Mouse (Mus musculus): ENCODE measurements around the gene Hmga2.
"Not testable (repeated sequence)": the region's sequence is repeated elsewhere in the genome, so short reads cannot be mapped to it uniquely, and the experiment has no call there.

Hmga2 gene

DNA sequence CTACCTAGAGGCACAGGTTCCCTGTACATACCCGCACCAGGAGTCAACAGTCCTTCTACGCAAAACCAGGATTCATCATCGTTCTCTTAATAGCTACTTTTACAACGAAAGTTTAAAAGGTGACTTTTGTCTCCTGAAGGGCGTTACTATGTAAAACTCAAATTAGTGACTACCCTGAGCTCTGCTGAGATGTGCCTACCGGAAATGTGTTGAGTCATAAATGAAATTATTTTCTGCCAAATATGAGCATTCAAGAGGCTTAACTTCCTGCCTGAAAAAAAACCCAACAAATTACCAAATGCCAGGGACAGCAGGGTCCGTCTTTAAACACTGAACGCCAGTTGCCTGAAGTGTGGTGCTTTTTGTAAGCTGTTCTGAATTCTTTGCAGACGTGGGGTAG lies 81.5 kb downstream of the Hmga2 start:
- DNase-seq (ENCODE audit: low spot score in 2 of 2): no peak

DNA sequence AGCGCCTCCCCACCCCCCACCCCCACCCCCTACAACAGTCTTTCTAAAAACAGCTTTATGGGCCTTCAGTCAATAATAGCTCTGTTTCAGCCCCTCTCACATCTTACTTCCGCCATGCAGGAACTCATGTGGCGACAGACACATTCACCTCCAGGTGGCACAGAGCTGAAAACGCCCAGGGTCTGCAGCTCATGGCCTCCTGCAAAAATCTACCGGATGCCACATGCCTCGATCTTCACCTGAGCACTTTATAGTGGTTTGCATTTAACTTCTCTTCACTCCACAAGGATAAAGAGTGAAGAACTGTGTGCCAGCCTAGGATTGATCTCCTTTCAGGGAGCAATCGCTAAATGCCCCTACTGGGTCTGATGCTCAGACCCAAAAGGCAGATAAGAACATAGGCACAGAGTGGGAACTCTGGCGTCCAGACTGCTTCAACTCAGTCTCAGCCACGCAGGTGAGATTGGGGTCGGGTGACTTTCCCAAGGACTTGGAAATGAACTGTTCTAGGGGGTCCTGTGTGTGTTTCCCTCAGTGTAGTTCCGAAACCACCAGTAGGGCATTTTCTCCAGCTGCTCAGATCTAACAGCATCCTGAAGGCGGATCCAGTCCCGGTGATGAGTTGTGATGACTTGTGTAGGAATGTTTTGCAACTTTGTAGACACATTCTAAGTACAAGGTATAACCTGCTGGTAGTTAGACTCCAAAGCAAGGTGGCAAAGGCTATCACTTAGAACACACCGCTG lies 84.1 kb downstream of the Hmga2 start:
- DNase-seq (ENCODE audit: low spot score in 2 of 2): no peak

DNA sequence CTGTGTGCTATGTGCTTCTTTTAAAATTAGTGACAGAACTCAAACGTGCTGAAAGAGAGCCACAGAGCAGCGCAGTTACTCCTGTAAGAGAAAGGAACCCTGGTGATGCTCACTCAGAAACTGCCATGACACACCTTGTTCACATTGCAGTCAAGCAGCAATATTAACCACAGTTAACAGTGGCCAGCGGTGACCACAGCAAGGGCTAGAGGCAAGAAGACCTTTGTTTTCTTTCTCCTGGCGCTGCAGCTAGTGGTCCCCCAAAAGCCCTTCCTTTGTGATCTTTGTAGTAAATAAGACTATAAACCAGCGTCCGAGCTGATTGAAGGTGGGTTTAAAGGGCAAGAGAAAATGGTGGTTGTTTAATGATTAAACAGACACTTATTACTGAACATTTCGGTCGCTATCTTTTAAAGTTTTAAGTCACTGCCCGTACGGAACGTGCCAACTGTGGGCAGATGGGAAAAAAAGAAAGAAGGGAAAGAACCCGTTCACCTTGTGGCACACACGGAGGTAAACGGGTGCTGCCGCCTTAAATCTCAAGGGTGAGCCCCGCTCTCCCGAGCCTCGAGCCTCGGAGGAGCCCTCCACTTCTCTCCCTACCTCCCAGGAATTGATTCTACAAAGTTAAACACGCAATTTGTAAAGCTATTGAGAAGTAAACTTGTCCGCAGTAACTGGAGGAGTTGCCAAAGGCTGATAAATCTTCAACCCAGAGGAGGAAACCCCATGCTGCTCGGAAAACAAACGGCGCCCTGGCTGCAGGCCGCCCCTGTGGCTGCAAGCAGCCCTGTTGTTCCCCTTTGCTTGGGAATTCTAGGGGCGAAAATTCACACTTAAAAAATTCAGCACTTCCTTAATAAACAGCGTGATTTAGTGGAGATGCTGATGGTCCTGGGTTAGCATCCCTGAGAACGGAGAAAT lies 85.1 kb downstream of the Hmga2 start:
- no peak for DNase-seq (ENCODE audit: low spot score in 2 of 2)

DNA sequence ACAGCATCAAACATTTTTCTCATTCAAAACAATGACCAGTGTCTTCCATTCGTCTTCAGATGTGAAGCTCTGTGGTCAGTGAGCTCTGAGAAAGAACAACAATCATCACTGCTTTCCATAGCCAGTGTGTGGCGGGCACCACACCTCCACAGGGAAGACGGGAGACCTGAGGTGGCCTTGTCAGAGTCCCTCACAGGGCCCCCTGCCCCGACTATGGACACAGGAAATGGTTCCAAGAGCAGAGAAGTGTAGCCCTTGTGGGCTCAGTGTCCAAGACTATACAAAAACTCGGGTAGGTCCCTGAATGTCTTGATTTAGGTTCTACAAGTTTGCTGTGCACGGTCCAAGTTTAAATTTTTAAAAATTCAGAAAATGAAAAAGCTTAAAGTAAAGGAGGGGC lies 86.6 kb downstream of the Hmga2 start:
- DNase-seq (ENCODE audit: low spot score in 2 of 2): no peak

DNA sequence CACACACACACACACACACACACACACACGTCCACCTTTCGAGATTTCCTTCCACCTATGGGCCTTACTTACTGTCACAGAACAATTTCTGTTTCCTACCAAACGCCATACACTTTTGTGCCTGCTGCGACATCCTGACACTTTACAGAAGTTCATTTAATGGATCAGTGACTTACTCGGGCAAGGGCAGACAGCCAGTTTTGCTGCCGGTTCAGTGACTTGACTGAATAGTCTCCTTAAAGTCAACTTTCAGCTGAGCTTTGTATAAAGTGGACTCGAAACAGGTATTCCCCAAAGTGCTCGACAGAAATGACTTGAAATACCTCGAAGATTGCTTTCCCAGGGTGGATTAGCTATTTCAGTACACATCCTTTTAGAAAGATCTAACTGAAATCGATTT lies 87.3 kb downstream of the Hmga2 start:
- no peak for DNase-seq (ENCODE audit: low spot score in 2 of 2)

DNA sequence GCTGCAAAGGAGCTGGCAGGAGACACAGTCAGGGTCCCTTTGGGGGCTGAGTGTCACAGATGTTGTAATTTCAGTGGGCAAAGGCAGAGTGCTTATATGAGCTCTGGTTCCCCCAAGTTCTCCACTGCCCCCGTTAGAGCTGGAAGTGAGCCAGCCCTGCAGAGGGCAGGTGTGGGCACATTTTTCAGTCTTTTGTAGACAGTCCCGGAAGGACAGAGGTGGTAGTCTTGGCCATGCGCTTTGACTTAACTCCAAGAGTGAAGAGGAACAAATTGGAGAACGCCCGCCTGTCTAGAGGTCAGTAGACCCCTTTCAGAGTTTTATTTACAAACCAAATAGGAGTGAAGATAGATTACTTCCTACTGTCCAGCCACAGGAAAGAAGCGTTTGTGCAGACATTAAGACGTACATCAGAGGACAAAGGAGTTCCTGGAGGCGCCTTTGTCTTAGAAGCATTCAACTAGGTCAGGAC lies 87.8 kb downstream of the Hmga2 start:
- no peak for DNase-seq (ENCODE audit: low spot score in 2 of 2)

DNA sequence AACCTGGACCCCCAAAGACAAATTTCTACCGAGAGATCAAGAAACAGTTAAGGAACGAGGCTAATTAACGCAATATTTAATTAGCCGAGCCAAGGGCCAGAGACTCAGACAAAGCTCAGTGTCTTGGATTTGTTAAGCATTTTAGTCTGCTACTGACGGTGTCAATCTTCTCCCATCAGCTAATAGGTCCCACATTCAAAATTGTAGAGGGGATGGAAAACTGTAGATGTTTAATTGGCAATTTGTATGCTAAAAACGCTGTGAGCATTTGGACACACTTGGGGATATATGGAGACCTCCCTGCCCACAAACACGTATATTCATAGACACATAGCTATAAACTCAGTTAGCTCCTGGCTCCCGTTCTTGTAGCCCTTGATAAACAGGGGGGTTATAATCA lies 89.2 kb downstream of the Hmga2 start:
- no peak for DNase-seq (ENCODE audit: low spot score in 2 of 2)

DNA sequence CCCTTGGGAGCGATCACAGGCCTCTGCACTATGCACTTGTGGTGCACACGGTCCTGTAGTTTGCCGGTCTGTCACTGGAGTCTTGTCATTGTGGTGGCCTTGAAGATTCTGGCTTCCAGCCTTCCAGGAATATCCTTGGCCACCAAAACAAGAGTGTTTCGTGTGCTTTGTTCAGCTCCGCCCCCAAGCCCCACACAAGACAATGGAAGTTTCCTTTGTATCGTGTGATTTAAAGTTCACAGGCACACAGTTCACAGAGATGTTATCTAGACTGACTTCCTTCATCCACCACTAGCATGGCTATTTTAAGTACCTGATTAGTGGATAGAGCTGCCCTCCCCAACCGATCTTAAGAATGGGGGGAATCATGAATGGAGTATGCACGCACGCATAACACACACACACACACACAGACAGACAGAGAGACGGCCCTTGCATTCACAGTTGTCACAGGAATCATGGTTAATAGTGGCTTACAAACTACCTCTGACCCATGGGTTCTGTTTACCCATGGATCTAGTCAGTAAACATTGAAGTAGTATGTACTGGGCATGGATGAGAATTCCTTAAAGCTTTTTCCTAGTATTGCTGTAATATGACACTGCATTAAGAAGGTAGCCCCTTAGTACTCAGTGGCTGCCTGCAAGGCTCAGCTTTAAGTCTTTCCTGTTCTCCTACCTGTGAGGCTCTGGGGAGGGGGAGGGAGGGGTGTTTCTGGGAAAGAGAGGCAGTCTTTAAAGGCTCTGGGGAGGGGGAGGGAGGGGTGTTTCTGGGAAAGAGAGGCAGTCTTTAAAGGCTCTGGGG lies 91.3 kb downstream of the Hmga2 start:
- DNase-seq (ENCODE audit: low spot score in 2 of 2): no peak

DNA sequence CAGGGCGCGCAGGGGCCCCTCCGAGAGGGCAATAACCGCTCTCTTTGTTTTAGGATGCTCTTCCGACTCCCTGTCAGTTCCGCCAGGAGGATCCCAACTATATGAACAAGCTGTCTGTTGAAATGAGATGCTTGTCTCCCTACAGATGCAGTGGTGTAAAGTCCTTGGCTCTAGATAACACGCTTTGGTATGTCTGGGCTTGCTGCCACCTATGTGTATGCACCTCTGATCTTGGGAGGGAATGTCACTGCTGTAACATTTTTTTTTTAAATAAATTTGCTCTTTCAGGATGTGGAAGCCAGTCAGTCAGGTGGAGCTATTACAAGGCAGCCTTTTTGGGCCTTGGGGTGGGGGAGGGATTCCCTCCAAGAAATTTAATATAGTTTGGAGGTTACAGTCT lies 92.2 kb downstream of the Hmga2 start:
- DNase-seq (ENCODE audit: low spot score in 2 of 2): no peak

DNA sequence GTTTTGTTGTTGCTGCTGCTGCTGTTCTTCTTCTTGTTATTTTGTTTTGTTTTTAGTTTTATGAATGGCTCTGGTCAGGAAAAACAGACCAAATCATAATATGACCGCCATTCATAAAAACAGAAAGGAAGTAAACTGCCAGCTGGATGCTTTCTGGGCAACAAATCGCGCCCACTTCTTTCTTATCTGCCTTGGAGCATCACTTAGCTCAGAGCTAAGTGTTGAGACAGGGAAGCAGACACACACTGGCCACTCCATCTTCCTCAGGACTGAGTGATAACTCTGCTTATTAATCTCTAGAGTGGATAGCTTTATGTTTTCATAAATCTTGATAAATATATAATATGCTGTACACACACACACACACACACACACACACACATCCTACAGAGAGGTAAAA lies 98.5 kb downstream of the Hmga2 start:
- no peak for DNase-seq (ENCODE audit: low spot score in 2 of 2)

DNA sequence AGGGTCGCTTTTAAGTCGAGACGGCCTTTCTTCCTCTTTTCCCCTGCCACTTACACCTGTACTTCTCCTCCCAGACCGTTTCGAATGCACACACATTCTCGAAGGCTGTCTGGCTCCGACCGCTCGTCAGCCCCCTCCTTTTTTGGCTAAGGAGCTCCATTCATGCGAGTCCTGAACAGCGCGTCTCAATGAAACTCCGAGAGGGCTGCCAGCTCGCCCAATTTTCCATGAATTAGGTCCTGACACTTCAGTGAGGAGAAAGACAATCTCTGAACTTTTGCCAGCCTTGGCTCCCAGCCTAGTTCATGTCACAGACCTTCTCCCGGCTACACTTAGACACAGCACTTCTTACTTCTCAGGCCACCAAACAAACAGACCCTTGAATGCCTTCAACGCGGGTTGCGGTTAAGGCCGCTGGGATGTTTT lies 98.9 kb downstream of the Hmga2 start:
- peak; percentile 52 to 78 for DNase-seq (ENCODE audit: low spot score in 2 of 2)

DNA sequence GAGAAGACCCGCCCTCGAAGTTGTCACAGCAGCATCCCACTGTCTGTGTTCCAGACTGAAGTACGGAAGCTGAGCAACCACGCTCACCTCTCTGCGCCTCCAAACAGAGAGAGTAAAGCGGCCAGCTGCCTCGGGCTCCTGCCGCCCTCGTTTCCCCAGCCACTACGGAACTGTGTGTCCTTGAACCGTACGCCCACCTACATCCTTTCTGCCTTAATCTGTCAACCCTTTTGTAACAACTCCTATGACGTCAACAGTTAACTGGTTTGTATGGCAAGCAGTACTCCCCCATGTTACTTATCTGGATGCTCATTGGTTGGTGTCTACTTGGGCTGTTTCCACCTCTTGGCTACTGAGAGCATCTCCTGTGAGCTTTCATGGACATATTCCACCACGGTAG lies 100.8 kb downstream of the Hmga2 start:
- no peak for DNase-seq (ENCODE audit: low spot score in 2 of 2)

DNA sequence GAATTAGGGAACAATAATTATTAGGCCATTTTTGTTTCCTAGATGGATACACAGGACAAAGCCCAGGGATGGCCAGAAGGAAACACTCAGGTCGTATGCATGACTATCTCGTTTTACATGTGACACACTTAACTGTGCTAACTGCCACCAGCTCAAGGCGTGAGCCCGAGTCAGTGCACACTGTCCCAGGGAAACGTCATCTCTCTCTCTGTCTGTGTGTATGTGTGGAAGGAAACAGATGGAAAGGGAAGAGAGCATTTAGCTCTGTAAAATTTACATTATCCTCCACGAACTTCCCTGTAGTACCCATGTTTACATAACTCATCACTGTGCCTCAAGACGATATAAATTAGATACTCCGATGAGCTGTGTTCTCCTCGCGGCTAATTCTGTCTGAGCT lies 105.1 kb downstream of the Hmga2 start:
- DNase-seq (ENCODE audit: low spot score in 2 of 2): no peak

DNA sequence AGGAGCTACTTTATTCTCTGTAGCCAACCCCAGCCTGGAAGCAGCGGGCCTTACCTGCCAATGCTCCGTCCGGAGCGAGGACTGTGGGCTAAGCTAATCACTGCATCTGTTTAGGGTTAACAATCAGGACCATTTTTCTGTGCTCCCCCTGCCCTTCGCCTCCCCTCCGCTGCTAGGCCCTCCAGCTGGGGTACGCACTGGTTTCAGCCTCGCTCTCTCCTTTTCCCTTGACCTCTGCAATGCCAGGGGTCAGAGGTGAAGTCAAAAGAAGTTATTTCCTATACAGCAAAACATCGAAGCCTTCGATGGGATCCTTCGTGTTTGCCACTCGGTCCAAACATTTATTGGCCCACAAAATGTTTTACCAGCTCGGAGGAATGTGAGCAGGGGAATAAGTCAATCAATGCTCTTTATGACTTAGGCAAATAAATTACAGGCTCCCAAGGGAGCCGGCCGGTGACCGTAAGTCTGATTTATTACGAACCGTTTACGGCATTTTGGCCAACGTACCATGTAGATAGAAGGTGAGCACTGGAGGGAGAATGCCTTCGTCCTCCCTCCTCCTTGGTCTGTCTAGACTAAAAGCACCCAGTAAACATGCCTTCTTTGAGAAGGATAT lies 107.0 kb downstream of the Hmga2 start:
- DNase-seq (ENCODE audit: low spot score in 2 of 2): no peak

DNA sequence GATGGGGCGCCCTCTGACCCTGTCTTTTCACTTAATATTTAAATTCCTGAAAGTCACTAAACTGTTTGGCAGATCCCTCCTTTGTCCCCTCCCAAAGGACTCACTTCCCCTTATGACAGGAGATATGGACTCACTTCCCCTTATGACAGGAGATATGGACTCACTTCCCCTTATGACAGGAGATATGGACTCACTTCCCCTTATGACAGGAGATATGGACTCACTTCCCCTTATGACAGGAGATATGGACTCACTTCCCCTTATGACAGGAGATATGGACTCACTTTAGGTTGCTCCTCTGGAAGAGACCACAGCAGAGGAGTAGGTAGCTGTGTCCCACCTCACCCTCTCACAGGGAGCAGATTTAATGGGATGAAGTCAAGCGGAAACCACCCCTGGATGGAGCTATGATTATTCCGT lies 110.1 kb downstream of the Hmga2 start:
- not testable (repeated sequence) for DNase-seq (ENCODE audit: low spot score in 2 of 2)

DNA sequence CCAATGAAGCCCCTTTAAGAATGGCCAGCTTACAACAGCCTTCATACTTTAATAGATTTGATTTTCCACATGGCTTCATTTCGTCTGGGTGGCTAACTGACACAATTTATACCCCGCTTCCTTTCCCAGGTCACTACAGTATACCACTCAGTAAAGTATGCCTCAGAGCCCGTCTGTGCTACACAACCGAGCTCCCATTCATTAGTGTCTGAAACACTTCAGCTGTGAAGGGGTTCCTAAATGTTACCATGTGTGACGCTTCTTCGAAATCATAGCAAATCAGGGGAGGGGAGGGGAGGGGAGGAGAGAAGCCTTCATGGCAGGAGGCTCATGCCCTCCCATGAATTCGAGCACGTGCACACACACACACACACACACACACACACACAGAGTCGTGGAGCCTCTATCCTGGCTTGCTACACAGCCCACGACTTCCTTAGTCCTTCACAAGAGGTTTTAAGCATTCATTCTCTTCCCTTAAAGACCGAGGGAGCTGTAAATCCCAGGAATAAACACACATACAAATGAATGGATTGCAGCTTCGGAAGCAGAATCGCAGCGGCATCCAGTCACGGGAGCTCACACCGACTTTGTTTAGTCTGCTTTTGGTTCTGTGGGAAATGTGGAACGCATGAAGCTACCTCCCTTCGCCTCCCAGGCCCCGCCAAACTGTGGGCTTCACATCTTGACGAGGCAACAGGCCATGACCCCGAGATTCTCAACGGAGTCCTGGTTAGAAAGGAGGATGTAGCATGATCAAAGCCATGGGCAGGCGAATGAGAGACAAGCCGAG lies 110.7 kb downstream of the Hmga2 start:
- DNase-seq (ENCODE audit: low spot score in 2 of 2): no peak

DNA sequence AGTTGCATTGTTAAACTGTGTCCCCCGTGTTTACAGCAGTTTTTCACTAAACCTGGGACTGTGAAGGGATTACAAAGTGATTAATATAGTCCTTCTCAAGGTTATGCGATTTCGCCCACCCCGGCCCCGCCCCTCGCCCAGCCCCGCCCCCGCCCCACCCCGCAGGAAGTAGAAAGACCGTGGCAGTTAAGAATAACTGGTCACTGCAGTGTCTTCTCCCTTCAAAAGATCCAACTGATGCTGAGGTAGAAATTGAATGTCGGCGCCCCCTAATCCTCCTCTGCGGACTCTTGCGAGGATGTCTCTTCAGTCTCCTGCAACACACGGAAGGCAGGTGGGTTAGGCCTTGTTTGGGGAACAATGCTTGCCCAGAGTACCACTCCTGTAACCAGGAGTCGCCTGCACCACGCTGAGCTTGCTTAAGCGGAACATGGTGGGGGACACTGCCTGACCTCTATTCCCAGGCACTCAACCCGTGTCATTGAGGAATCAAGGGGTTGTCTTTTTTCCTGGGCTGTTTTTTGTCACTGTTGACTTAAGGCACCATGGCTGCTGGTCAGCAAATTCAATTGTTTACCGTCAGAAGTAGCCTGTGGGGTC lies 112.2 kb downstream of the Hmga2 start:
- DNase-seq (ENCODE audit: low spot score in 2 of 2): no peak

DNA sequence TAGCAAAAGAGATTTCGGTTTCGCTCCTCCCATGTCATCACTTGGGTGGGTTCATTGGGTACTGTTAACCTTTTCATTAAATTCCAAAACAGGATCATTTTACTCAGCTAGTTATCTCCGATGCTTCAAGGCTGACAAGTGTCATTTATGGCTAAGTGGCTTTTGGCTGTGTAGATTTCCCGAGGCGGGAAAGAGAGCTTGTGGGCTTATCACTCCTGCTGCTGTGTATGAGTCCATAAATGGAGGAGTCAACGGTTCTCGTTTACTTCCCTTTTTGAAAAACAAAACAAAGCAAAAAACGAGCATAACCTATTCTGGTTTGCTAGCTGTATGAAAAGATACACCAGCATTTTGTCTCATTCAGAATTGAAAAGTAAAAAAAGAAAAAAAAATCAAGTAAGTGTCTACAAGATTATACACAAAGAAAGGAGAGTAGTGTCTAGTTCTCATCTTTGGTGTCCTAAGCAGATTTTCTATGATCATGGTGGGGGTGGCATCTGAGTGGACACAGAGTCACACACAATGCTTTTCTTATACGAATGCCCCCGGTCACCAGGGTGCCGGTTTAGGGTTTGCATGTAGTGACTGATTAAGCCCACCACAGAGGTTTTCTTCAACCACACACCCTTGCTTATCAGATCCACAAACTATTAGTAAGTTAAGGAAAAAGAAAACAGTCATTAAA lies 112.8 kb downstream of the Hmga2 start:
- DNase-seq (ENCODE audit: low spot score in 2 of 2): not testable (repeated sequence)

DNA sequence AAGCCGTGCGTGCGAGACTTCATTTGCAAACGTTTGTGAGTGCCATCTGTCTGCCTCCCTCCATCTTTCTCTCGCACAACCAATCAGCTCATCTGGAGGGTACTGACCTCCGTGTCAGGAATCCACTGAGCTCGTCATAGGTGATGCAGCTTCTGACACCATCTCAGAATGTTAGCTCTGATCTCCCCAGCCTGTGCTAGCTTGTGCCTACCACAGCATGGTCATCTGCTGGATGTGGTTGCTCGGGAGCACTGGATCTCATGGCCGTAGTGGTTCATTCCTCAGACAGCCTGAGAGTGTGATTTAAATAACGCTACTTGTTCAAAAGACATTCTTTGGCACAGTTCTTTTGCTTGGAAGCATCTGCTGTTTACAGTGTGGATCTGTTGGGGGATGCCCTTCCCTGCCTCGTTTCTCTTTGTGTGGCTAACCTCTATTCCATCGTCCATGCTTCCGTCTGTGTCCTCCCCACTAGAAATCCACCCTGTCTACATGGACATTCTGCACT lies 121.7 kb downstream of the Hmga2 start:
- no peak for DNase-seq (ENCODE audit: low spot score in 2 of 2)

DNA sequence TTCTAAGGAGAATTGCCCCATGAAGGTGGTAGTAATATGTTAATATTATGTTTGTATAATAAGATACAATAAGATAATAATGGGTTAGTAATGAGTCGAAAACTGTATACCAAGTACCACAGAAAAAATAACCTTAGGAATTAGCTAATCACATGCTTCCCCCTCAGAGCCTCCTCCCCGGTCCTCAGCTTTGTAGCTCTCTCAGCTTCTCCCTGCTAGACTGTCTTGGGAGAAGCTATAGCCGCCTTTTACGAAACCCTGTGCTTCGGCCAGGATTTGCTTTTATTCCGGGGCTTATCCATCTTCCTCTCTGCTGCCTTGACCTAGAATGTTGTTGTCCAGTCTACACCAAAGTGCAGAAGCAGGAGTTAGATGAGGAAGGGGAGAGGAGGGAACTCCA lies 130.9 kb downstream of the Hmga2 start:
- DNase-seq (ENCODE audit: low spot score in 2 of 2): no peak
